Mouse (Mus musculus) adrenal gland, postnatal 14 days (tissue): Measurements from ENCODE around the gene Haus7. TPM values are rescaled to one million over a fixed set of nuclear protein-coding genes. Genes with fewer than 3 reads are reported as not detected.

ENCODE experiments used
- DNase-seq: peaks from one replicate; pipeline ENCODE4 v3.0.0; 2021; ENCODE audit warnings: mixed read lengths
- long read RNA-seq, 2 experiments: library from polyadenylated mRNA; stranded (forward); transcript quantifications; one replicate each; pipeline ENCODE4 v2.0.0; 2021
- total RNA-seq: library from RNA; stranded (reverse); gene quantifications from 2 replicates; pipeline ENCODE4 v1.2.3, GENCODE M21; 2021

Gene Haus7
- 22.8 and 25.2 TPM in 2 replicates for total RNA-seq
- long read RNA-seq, experiment 1, transcript Haus7-201 (10 exons, 1,380 nt) = major isoform, 35 of 41 reads
- long read RNA-seq, experiment 1, partial matches to known transcripts = 1 of 41 reads
- long read RNA-seq, experiment 1, other reads (novel, unspliced or antisense) = 4 of 41 reads
- long read RNA-seq, experiment 2, transcript Haus7-201 (10 exons, 1,380 nt) = major isoform, 32 of 40 reads
- long read RNA-seq, experiment 2, transcript Haus7-202 (7 exons, 1,032 nt) = minor isoform, 6 of 40 reads
- long read RNA-seq, experiment 2, partial matches to known transcripts = 1 of 40 reads
- long read RNA-seq, experiment 2, other reads (novel, unspliced or antisense) = 1 of 40 reads

DNA sequence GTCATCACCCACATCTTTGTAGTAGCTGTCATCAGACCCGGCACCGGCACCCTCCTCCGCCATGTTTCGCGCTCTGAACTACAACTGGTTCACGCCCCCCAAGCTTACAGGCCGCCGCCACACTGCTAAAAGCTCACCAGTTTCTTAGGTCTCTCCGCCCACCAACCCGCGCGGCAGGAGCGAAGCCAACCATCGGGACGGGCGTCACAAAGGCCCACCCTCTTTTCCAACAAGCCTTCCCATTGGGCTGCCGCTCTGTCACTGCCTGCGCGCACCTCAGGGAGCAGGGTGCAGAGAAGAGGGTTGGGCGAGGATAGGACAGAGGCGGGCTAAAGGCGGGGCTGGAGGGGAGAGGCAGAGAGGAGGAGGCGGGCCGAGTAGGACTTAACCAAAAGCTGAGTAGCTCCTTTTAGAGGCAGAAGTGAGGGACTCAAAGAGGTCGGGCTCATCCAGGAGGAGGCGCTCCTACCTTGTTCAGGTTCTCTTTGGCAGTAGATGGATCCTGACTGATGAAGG, at the start of gene Haus7:
TSS of gene Haus7 (minus strand) at position 168 of the 516 bp plus-strand sequence.
- peak; percentile 95 for DNase-seq

DNA sequence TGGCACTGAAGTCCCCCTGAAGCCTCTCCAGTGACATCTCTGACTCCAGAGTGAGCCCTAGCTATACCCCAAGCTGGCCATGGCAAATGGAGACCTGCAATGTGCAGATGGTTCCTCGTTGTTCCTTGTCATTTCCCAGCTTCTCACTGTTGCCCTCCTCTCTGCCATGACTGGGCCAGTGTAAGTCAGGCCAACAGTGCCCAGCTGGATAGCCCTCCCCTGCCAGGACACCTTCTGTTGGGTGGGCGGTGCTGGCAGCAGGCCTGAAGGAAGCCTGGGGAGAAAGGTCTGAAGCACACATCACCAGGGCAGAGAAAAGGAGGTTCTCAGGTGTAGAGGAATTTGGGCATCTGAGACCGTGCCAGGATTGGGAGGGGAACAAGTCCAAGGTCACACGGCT, 47.7 kb upstream of the Haus7 start:
- DNase-seq = no peak

DNA sequence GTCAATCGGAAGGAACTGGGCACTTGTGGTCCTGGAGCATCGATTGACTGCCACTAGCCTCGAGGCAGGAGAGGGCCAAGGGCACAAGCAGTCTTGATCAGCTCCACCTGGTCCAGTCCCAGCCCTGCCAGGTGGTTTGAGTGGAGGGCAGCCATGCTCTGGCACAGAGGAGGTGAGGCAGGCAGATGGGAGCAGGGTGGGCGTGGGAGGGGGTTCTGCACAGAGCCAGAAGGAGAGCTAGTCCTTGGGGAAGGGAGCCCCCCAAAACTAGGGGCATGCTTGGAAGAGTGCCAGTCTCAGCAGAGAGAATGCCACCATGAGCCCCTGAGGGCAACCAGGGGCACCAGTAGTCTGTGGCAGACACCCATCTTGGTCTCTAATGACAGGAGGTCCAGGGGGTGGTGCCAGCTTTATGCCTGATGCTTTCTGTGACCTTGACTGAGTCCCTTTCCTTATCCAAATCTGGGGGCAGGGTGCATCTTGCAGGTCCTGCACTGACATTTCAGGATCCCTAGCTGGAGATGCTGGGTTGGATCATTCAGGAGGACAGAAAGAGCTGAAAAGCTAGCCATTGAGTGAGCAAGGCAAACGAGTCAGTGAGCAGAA, 46.4 kb upstream of the Haus7 start:
- no peak for DNase-seq

DNA sequence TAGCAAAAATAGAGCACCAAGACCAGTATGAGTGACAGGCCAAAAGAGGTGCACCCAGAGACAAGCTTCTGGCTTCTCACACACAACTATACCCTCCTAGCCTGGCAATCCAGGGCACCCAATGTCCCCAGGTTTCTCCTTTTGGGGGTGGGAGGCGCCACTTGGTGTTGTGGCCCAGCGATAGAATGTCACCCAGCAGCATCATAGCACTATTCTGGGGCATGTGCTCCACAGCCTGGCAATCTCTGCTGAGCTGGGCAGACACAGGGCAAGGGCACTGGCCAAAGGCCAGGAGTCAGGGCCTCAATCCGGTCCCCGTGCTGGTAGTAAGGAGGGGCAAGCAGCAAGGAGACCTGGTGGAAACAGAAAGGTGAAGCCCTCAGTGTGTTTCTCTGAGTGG, 37.9 kb upstream of the Haus7 start:
- DNase-seq = no peak

DNA sequence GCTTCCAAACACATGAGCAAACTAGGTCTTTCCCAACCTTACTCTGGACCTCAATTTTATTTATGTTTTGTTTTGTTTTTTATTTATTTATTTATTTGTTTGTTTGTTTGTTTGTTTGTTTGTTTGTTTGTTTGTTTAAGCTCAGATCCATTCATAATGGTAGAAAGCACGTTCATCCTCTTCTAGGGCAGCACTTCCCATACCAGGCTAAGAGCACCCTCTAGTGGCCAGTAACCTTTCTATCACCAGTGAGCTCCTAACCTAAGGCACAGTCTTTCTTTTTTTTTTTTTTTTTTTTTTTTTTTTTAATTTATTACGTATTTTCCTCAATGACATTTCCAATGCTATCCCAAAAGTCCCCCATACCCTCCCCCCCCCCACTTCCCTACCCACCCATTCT, 34.7 kb upstream of the Haus7 start:
- DNase-seq = peak; percentile 79

DNA sequence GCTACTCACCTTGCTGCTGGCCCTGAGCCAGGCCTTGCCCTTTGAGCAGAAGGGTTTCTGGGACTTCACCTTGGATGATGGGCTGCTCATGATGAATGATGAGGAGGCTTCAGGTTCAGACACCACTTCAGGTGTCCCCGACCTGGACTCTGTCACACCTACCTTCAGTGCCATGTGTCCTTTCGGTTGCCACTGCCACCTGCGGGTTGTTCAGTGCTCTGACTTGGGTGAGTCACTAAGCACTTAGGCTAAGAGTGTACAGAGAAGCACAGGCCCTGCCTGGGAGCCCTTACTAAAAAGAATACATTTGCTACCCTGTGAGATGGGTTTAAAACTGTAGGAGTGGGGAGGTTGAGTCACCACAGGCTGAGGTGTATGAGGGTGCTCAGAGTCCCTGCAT, 32.0 kb upstream of the Haus7 start:
- DNase-seq = no peak

DNA sequence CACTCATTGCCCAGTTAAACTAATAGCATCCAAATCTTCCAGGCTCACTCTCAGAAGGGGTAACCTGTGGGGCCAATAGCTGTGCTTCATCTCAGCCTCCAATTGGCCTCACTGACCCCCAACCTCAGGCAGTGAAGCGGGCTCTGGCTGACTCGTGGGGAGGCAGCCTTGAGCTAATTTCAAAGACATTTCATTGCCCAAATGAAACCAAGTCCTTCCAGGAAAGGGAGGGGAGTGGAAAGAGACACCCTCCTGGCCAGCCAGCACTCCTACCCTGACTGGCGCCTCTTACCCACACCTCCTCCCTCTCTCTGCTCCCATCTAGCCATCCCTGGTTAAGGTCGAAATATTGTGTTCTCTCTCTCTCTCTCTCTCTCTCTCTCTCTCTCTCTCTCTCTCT, 31.3 kb upstream of the Haus7 start:
- DNase-seq = peak; percentile 16

DNA sequence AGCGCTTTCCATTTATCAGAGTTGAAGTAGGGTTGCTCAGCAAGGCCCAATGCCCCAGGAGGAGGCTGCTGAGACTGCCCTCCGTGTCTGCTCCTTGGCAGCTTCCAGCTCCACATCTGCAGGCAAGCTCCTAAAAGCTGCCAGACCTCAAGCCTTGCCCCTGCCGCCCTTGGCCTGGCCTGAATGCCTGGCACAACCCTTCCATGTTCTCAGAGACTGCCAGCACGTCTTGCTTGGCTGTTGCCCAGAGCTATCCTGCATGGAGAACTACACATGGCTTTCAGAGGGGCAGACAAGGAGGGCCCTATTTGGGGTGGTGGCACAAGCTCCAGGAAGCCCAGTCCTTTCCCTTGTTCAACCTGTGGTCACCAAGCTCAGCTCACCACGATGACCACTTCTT, 28.1 kb upstream of the Haus7 start:
- peak; percentile 48 for DNase-seq

DNA sequence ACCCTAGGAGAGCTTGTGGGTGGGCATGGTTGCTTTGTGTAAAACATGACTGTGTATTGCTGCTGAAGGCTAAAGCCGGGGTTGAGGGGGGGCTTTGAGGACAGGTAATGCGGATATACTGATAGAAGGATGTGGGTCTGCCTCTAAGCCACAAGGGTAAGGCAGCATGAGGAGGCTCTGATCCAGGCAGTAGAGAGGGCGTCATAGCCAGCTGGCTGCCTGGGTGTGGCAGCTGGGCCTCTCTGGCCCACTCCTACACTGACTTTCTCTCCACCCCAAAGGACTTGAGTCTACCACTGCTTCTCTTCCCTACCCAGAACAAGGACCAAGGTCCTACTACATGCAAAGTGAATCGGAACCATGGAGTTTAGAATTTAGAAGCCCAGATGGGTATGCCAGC, 26.0 kb upstream of the Haus7 start:
- no peak for DNase-seq

DNA sequence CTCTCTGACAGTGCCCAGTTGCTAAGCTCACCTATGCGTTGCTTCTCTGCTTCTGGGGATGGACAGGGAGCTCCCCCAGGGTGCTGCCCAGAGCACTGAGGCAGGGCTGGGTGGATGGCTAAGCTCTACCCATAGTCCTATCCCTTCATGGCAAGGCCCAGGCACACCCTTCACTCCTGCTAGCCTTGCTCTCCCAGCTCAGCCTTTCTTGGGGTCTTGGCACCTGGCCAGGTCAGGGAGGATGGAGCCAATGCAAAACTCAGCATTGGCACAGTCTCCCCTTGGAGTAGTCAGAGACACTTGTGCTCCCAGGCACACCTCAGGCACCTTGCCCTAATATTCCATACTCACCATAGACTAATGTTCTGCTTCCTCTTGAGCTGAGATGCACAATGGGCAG, 25.2 kb upstream of the Haus7 start:
- DNase-seq = no peak

DNA sequence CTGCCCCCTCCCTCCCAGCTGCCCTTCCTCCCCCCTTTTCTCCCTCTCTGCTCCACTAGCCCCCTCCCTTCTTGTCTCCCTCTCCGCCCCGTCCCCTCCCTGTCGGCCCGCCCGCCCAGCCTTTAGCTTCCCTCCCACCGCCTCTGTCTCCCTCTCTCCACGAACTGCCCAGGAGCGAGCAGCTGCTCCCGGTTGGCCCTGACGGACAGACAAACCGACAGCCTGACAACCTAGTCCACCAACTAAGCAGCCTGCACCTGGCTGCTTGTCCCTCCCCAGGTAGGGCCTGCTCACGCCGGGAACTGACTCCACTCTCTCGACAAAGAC, 24.6 kb upstream of the Haus7 start, which contains the start of gene Bgn:
TSS of gene Bgn (plus strand) at position 119 of the 327 bp plus-strand sequence.
- DNase-seq = no peak

DNA sequence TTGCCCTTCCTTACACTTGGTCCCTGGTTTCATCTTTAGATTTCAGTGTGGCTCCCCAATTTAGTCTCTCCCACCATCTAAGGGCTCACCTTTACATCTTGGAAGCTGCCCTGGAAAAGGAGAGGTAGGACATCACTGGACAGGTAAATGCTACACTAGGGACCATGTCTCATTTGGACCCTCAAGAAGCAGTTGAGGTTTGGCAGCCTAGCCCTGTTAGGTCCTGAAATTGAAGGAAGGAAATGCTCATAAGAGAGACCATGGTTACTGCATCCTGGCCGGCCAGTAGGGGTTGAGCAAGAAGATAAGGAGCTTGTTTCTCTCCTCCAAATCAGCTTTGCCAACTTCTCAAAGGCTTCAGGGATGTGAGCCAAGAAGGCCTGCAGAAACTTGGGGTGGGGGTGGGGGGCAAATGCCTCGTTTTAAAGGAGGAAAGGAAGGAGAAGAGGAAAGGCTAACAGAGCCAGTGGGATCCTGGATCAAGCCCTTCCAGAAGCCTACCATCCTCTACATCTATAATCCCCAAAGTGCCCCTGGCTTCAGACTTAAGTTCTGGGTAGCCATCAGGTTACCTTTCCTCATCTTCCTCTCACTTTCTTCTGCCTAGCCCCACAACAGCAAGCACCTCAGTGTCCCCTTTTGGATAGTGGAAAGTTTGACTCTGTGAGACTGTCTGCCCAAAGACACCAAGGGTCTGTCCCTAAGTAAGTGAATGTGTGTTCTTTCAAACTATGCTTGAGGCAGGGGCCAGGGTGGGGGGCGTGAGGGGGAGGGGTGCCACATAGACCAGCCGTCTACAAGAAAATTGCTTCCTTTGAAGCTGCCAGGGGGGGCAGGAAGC, 24.0 kb upstream of the Haus7 start:
- no peak for DNase-seq

DNA sequence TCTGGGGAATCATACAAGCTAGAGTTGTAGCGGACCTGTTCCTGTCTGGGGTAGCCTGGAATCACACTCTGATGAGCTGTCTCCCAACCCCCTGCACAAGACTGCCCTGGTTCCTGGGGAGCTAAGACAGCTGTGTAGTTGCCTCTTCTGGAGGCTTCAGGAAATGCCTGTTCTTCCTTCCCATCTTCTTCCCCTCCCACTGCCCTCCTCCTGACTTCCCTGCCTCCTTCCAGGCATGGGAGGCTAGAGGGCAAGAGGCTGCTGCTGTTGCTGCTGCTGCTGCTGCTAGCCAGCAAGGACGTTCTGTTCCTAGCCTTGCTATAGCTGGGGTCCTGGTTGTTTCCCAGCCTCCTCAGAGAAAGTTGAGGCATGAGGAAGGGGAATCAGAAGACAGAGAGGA, 21.5 kb upstream of the Haus7 start:
- no peak for DNase-seq

DNA sequence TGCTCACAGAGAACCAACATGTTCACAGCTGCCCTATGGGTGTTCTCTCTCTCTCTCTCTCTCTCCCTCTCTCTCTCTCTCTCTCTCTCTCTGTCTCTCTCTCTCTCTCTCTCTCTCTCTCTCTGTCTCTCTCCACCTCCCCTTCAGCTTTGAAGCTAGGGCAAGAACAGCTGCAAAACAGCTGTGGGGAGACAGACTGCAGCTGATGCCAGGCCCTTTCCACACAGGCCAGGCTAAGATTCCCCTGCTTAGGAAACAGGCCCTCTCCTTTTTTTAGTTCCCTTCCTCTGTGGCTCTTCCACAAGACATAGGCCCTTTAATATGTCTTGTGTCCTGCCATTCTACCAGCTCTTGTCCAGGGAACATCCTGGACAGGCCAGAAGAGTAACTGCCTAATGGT, 20.8 kb upstream of the Haus7 start:
- DNase-seq = no peak

DNA sequence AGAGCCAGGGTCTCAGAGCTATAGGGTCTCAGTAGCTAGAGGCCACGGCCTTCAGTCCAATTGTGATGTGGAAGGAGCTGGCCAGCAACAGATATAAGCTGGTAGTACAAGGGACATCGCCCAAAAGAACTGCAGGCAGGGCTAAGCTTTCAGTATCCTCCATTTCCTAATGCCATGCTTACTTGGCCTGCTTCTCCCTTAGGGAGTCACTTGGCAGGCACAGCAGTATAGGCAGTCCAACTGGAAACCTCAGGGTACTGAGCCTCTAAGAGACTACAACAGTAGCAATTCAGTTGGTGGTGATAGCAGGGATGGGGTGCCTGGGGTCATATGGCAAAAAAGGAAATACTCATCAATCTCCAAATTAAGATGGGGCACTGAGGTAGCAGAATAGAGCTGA, 18.7 kb upstream of the Haus7 start:
- peak; percentile 36 for DNase-seq

DNA sequence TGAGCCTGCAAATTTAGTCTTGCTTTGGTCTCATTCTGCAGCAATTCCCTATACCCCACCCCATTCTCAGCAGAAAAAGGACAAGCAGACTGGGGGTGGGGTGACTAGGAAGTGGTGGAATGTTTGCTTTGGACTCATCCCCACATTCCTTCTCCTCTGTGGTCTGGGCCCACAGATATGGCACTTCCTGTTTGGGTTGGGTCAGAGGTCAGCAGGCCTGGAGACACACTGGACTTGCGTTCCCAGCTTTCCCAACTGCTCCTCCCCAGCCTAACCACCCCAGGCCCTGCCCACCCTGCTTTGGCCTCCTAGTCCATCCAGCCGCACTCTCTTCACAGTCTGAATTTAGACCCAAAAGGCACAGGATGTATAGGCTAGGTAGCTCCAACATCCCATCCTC, 17.8 kb upstream of the Haus7 start:
- DNase-seq = peak; percentile 33

DNA sequence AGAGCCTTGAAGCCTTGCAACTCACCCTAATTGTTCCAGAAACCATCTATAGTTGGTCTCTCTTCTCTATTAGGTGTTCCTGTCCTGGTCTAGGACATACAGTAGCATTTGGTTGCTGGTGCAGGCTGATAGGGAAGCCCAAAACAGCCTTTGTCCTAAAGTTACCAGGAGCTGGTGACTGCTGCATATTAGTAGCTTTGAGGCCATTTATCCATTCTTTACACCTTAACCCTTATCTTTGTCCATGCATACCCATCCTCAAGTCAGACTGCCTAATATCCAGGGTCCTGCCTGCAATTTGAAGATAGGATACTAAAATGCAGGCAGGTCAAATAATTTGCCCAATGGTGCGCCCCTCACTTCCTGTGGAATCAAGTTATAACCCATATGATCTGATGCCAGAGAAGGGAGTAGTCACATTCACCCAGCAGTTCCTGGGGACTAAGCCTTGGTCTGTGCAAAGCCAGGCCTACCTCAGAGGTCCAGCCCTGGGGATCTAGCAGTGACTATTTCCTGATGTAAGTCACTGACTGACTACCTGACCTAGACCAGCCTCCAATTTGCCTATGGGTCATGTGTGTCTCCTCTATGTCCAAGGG, 16.9 kb upstream of the Haus7 start:
- DNase-seq = no peak

DNA sequence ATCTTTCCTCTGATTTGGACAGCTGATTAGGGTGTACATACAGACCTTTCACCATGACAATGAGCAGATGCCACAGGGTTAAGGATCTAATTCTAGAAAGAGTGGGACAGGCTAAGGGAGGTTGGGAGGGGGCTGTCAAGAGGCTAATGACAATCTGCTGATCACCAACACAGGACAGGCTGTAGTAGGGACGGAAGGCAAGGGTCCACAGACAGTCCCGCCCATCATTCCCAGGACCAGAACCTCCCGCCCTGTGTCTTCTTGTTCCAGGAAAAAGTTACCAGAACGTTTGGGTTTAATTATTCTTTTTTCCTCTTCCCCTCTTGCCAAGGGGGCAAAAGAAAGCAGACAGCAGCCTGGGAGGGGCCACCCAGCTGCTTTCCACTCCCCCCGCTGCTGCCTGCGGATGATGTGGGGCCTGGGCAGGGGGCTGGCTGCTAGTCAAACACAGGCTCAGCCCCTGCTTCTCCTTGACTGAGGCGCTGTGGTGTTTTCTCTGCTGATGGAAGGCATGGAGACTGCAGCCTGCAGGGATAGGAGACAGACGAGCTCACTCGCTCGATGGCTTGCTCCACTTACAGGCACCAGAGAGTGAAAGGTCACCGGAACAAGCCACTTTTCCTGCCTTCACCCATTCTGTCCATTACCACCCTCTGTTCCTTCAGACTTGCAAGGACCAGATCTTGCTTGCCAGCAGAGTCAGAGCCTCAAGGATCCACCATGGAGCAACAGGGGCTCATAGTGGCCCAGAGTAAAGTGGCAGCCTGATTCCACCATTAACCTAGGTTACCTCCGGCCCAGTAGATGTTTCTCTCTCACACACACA, 15.7 kb upstream of the Haus7 start:
- DNase-seq = no peak

DNA sequence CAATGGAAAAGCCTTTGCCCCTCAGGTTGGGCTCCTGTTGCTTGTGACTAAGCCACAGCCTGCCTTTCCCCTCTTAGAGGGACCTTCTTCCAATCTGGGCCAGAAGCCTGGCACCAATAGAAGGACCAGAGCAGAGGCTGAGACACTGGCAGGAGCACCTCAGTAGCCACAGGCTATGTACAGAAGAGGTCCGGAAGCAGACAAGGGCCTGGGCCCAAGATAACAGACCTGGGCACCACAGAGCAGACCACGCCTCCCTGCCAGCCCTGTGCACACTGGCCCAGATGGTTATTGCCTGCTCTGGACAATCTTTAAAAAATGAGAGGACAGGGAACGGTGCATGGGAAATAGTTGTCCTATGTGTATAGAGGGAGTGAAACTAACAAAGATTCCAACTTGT, 12.9 kb upstream of the Haus7 start:
- no peak for DNase-seq

DNA sequence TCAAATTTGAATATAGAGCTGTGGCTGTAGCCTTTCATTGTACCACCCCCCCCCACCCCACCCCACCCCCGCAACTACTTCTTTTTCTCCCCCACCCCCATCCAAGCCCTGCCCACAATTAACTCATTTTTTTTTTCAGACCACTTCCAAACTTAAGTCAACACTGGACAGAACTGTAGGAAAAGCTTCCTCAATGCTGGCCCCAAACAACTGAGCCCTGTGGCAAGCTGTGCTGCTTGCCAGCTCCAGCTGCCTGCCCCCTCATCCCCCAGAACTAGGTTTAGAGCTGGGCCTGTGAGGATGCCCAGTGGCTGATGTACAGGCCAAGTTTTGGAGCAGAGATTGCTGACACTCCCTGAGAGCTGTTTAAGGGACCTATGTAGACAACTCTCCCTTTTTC, 9.9 kb upstream of the Haus7 start:
- DNase-seq = no peak

DNA sequence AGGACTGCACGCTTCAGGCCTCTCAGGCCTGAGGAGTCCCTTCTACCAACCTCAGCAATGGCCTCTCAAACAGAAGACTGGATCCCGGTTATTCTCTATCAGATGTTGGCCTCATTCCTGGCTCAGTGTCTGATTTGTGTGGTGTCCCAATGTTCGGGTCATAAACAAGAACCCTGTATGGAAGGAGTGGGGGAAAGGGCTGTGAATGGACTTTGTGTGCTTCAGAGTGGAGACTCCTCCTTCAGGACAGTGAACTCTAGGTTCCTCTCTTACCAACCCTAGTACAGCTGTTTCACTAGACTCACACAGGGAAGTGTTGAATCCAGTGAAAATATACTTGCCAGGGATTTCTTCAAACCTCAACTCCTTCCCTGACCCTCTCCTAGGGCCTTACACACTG, 9.5 kb upstream of the Haus7 start:
- no peak for DNase-seq
